Mouse (Mus musculus) urinary bladder, postnatal 36 days (tissue): ENCODE measurements around the gene Rnf135.
A peak's percentile ranks its signal among the peaks of the same experiment; 100 is the strongest.
"Not testable (repeated sequence)": the region's sequence is repeated elsewhere in the genome, so short reads cannot be mapped to it uniquely, and the experiment has no call there.

ENCODE experiments used
- DNase-seq, 2 experiments: peaks; one replicate each; pipeline ENCODE4 v3.0.0; 2022; ENCODE audit warnings: low spot score in 2 of 2, mixed read lengths in 1 of 2

Rnf135 gene

GRCm38 (mm10) chr11:80183705-80184255, at the start of gene Rnf135:
TSS of gene Rnf135 (plus strand) at chr11:80183851.
- peak; percentile 88 to 94 for DNase-seq

- no peak for DNase-seq
These were observed 48.9 kb upstream of the Rnf135 start for GRCm38 (mm10) chr11:80134744-80135143.

- DNase-seq, result no peak
These were observed 47.5 kb upstream of the Rnf135 start for GRCm38 (mm10) chr11:80135954-80136683.

GRCm38 (mm10) chr11:80136786-80137185, 46.9 kb upstream of the Rnf135 start:
- no peak for DNase-seq

GRCm38 (mm10) chr11:80137773-80138172, 45.9 kb upstream of the Rnf135 start:
- DNase-seq, result no peak

- DNase-seq, result peak; percentile 78 to 84
These were observed 41.7 kb upstream of the Rnf135 start, which contains the start of gene Tefm for GRCm38 (mm10) chr11:80141825-80142521. TSS of gene Tefm (minus strand) at chr11:80142175.

- no peak for DNase-seq
These were observed 40.8 kb upstream of the Rnf135 start for GRCm38 (mm10) chr11:80142872-80143271.

- DNase-seq, result no peak
These were observed 37.8 kb upstream of the Rnf135 start for GRCm38 (mm10) chr11:80145787-80146275.

GRCm38 (mm10) chr11:80147748-80148147, 35.9 kb upstream of the Rnf135 start:
- no peak for DNase-seq

- no peak for DNase-seq
These were observed 35.3 kb upstream of the Rnf135 start for GRCm38 (mm10) chr11:80148313-80148712.

- DNase-seq, result not testable (repeated sequence)
These were observed 34.7 kb upstream of the Rnf135 start for GRCm38 (mm10) chr11:80148974-80149373.

- no peak for DNase-seq
These were observed 34.1 kb upstream of the Rnf135 start for GRCm38 (mm10) chr11:80149412-80150023.

GRCm38 (mm10) chr11:80150566-80150965, 33.1 kb upstream of the Rnf135 start:
- no peak for DNase-seq

GRCm38 (mm10) chr11:80151541-80151940, 32.1 kb upstream of the Rnf135 start:
- no peak for DNase-seq

GRCm38 (mm10) chr11:80152376-80152775, 31.3 kb upstream of the Rnf135 start:
- no peak for DNase-seq

GRCm38 (mm10) chr11:80153857-80154495, 29.7 kb upstream of the Rnf135 start, which contains the start of gene Adap2:
TSS of gene Adap2 (plus strand) at chr11:80154105.
- DNase-seq, result peak; percentile 91 to 93

GRCm38 (mm10) chr11:80154501-80154900, 29.1 kb upstream of the Rnf135 start:
- DNase-seq, result no peak

- no peak for DNase-seq
These were observed 28.1 kb upstream of the Rnf135 start for GRCm38 (mm10) chr11:80155541-80155940.

- DNase-seq, result no peak
These were observed 27.7 kb upstream of the Rnf135 start for GRCm38 (mm10) chr11:80155961-80156360.

GRCm38 (mm10) chr11:80156841-80157240, 26.8 kb upstream of the Rnf135 start:
- no peak for DNase-seq

- no peak for DNase-seq
These were observed 24.6 kb upstream of the Rnf135 start for GRCm38 (mm10) chr11:80159018-80159417.

- DNase-seq, result no peak
These were observed 22.6 kb upstream of the Rnf135 start for GRCm38 (mm10) chr11:80161041-80161440.
